Mouse (Mus musculus) gastrocnemius, adult 8-10 months (tissue): Measurements from ENCODE around the gene Gm498. TPM values are rescaled to one million over a fixed set of nuclear protein-coding genes. Genes with fewer than 3 reads are reported as not detected.

Experiments
- DNase-seq, 2 experiments: peaks; one replicate each; pipeline ENCODE4 v3.0.0; 2022; ENCODE audit warnings: low spot score in 2 of 2
- total RNA-seq, 4 experiments: library from RNA; stranded (reverse); gene quantifications; 2 replicates each; pipeline ENCODE4 v1.2.4; 2022

Gm498 gene
- not detected for total RNA-seq

- no peak for DNase-seq
These were observed at the start of gene Gm498 for GRCm38 (mm10) chr7:143866538-143866937. Gene Gm498 (plus strand): TSS chr7:143866838.

GRCm38 (mm10) chr7:143819201-143819600 lies 47.4 kb upstream of the Gm498 start:
- DNase-seq = no peak

- no peak for DNase-seq
These were observed 45.4 kb upstream of the Gm498 start for GRCm38 (mm10) chr7:143821241-143821640.

GRCm38 (mm10) chr7:143822375-143823265 lies 44.0 kb upstream of the Gm498 start, which contains the start of the genes Nadsyn1 and Dhcr7:
Gene Nadsyn1 (minus strand): TSS chr7:143822849.
Gene Dhcr7 (plus strand): TSS chr7:143823145.
- DNase-seq = peak; percentile 99

GRCm38 (mm10) chr7:143823266-143823605 lies 43.4 kb upstream of the Gm498 start:
- no peak for DNase-seq

- no peak for DNase-seq
These were observed 39.7 kb upstream of the Gm498 start for GRCm38 (mm10) chr7:143826985-143827384.

GRCm38 (mm10) chr7:143829504-143830331 lies 36.9 kb upstream of the Gm498 start:
- peak; percentile 85 to 91 for DNase-seq

- DNase-seq = no peak
These were observed 36.2 kb upstream of the Gm498 start for GRCm38 (mm10) chr7:143830399-143830798.

GRCm38 (mm10) chr7:143832196-143832595 lies 34.4 kb upstream of the Gm498 start:
- no peak for DNase-seq

GRCm38 (mm10) chr7:143832611-143833010 lies 34.0 kb upstream of the Gm498 start:
- DNase-seq = no peak

GRCm38 (mm10) chr7:143833581-143834190 lies 33.0 kb upstream of the Gm498 start:
- DNase-seq = no peak

- no peak for DNase-seq
These were observed 32.3 kb upstream of the Gm498 start for GRCm38 (mm10) chr7:143834316-143834715.

GRCm38 (mm10) chr7:143834972-143835371 lies 31.7 kb upstream of the Gm498 start:
- no peak for DNase-seq

GRCm38 (mm10) chr7:143837705-143838358 lies 28.8 kb upstream of the Gm498 start:
- no peak for DNase-seq

GRCm38 (mm10) chr7:143840121-143840520 lies 26.5 kb upstream of the Gm498 start:
- DNase-seq = no peak

- DNase-seq = no peak
These were observed 25.3 kb upstream of the Gm498 start for GRCm38 (mm10) chr7:143841301-143841700.

- no peak for DNase-seq
These were observed 18.4 kb upstream of the Gm498 start for GRCm38 (mm10) chr7:143848127-143848767.

GRCm38 (mm10) chr7:143848768-143849482 lies 17.7 kb upstream of the Gm498 start:
- no peak for DNase-seq

- DNase-seq = no peak
These were observed 2.2 kb downstream of the Gm498 start for GRCm38 (mm10) chr7:143868874-143869273.

- no peak for DNase-seq
These were observed 17.1 kb downstream of the Gm498 start for GRCm38 (mm10) chr7:143883717-143884116.
